Mouse (Mus musculus): ENCODE measurements around the gene Dnajb8. TPM values are rescaled to one million over a fixed set of nuclear protein-coding genes. Genes with fewer than 3 reads are reported as not detected.

Gene Dnajb8
- not detected in 2 replicates for polyA plus RNA-seq (2014; fragmentation: Nextera tagmentation; extraction: Ambion mirVana)

GRCm38 (mm10) chr6:88221968-88222367, at the start of gene Dnajb8:
TSS of gene Dnajb8 (plus strand) at chr6:88222268.
- Histone ChIP-seq H3K36me3 (ENCODE audit: control insufficient read depth, insufficient read depth, low read length) (no peaks in the 10 kb centered on the region), H3K9ac (ENCODE audit: low read length) (no peak within 1 kb of the TSS), H3K9me3 (replicated peaks; ENCODE audit: control insufficient read depth, low read length) (no peaks in the 10 kb centered on the region), H3K27ac (ENCODE audit: low read depth, low read length) (no peak within 1 kb of the TSS), H3K27me3 (replicated peaks; ENCODE audit: control insufficient read depth, insufficient read depth, low read length) (no peaks in the 10 kb centered on the region), H3K4me3 (ENCODE audit: low read depth, low read length) (no peak within 1 kb of the TSS), H3K4me2 (ENCODE audit: low read length) (no peak within 1 kb of the TSS), H3K4me1 (ENCODE audit: control insufficient read depth, insufficient read depth, low read length) (0 out of 2 replicates have a peak, but pooled peaks cover 3% of the 10 kb centered on the region)
- ATAC-seq: no peak
- 59% methylated on average over 10 of the region's 10 CpGs for WGBS
- no peak for DNase-seq (ENCODE audit: low spot score)

- no peaks in the 10 kb centered on the region for H3K4me1 ChIP-seq (ENCODE audit: control insufficient read depth, insufficient read depth, low read length)
- no peaks in the 10 kb centered on the region for H3K36me3 ChIP-seq (ENCODE audit: control insufficient read depth, insufficient read depth, low read length)
- H3K9me3 ChIP-seq (replicated peaks; ENCODE audit: control insufficient read depth, low read length): 0 out of 2 replicates have a peak, but pooled peaks cover 2% of the 10 kb centered on the region
- H3K9ac ChIP-seq (ENCODE audit: low read length): no peak overlapping the region
- H3K27ac ChIP-seq (ENCODE audit: low read depth, low read length): no peak overlapping the region
- DNase-seq (ENCODE audit: low spot score): no peak
- ATAC-seq: no peak
- WGBS: 97% methylated on average over 3 of the region's 3 CpGs
- H3K27me3 ChIP-seq (replicated peaks; ENCODE audit: control insufficient read depth, insufficient read depth, low read length): no peaks in the 10 kb centered on the region
- no peak overlapping the region for H3K4me2 ChIP-seq (ENCODE audit: low read length)
- H3K4me3 ChIP-seq (ENCODE audit: low read depth, low read length): no peak overlapping the region
Measured at GRCm38 (mm10) chr6:88174191-88174590, 47.9 kb upstream of the Dnajb8 start.

- no peak for DNase-seq (ENCODE audit: low spot score)
- H3K36me3 ChIP-seq (ENCODE audit: control insufficient read depth, insufficient read depth, low read length): no peaks in the 10 kb centered on the region
- H3K4me3 ChIP-seq (ENCODE audit: low read depth, low read length): no peak overlapping the region
- H3K27me3 ChIP-seq (replicated peaks; ENCODE audit: control insufficient read depth, insufficient read depth, low read length): no peaks in the 10 kb centered on the region
- H3K9me3 ChIP-seq (replicated peaks; ENCODE audit: control insufficient read depth, low read length): 0 out of 2 replicates have a peak, but pooled peaks cover 2% of the 10 kb centered on the region
- no peak overlapping the region for H3K4me2 ChIP-seq (ENCODE audit: low read length)
- 88% methylated on average over 2 of the region's 2 CpGs for WGBS
- no peak for ATAC-seq
- H3K27ac ChIP-seq (ENCODE audit: low read depth, low read length): no peak overlapping the region
- no peaks in the 10 kb centered on the region for H3K4me1 ChIP-seq (ENCODE audit: control insufficient read depth, insufficient read depth, low read length)
- no peak overlapping the region for H3K9ac ChIP-seq (ENCODE audit: low read length)
Measured at GRCm38 (mm10) chr6:88174676-88175075, 47.4 kb upstream of the Dnajb8 start.

GRCm38 (mm10) chr6:88184671-88185070, 37.4 kb upstream of the Dnajb8 start:
- Histone ChIP-seq H3K36me3 (ENCODE audit: control insufficient read depth, insufficient read depth, low read length) (no peaks in the 10 kb centered on the region), H3K27me3 (replicated peaks; ENCODE audit: control insufficient read depth, insufficient read depth, low read length) (peaks cover 22% of the 10 kb centered on the region), H3K27ac (ENCODE audit: low read depth, low read length) (no peak overlapping the region), H3K9ac (ENCODE audit: low read length) (no peak overlapping the region), H3K4me3 (ENCODE audit: low read depth, low read length) (no peak overlapping the region), H3K4me2 (ENCODE audit: low read length) (no peak overlapping the region), H3K4me1 (ENCODE audit: control insufficient read depth, insufficient read depth, low read length) (no peaks in the 10 kb centered on the region), H3K9me3 (replicated peaks; ENCODE audit: control insufficient read depth, low read length) (no peaks in the 10 kb centered on the region)
- ATAC-seq (no peak), DNase-seq (ENCODE audit: low spot score) (no peak)
- WGBS: 82% methylated on average over 4 of the region's 4 CpGs

- ATAC-seq (no peak), DNase-seq (ENCODE audit: low spot score) (peak; percentile 46)
- H3K27me3 ChIP-seq (replicated peaks; ENCODE audit: control insufficient read depth, insufficient read depth, low read length): peaks cover 57% of the 10 kb centered on the region
- no peak overlapping the region for H3K27ac ChIP-seq (ENCODE audit: low read depth, low read length)
- H3K4me3 ChIP-seq (ENCODE audit: low read depth, low read length): no peak overlapping the region
- no peak overlapping the region for H3K4me2 ChIP-seq (ENCODE audit: low read length)
- no peak overlapping the region for H3K9ac ChIP-seq (ENCODE audit: low read length)
- WGBS: 73% methylated on average over 6 of the region's 6 CpGs
- H3K4me1 ChIP-seq (ENCODE audit: control insufficient read depth, insufficient read depth, low read length): peaks cover 5% of the 10 kb centered on the region
- H3K9me3 ChIP-seq (replicated peaks; ENCODE audit: control insufficient read depth, low read length): no peaks in the 10 kb centered on the region
- no peaks in the 10 kb centered on the region for H3K36me3 ChIP-seq (ENCODE audit: control insufficient read depth, insufficient read depth, low read length)
Measured at GRCm38 (mm10) chr6:88188148-88188547, 33.9 kb upstream of the Dnajb8 start.

- ATAC-seq (peak; percentile 80), DNase-seq (ENCODE audit: low spot score) (peak; percentile 83)
- Histone ChIP-seq H3K9me3 (replicated peaks; ENCODE audit: control insufficient read depth, low read length) (no peaks in the 10 kb centered on the region), H3K36me3 (ENCODE audit: control insufficient read depth, insufficient read depth, low read length) (no peaks in the 10 kb centered on the region), H3K4me1 (ENCODE audit: control insufficient read depth, insufficient read depth, low read length) (peaks cover 11% of the 10 kb centered on the region), H3K27ac (ENCODE audit: low read depth, low read length) (no peak overlapping the region), H3K27me3 (replicated peaks; ENCODE audit: control insufficient read depth, insufficient read depth, low read length) (peaks cover 70% of the 10 kb centered on the region), H3K9ac (ENCODE audit: low read length) (peak overlapping the region; percentile 38), H3K4me3 (ENCODE audit: low read depth, low read length) (peak overlapping the region; percentile 39), H3K4me2 (ENCODE audit: low read length) (peak overlapping the region; percentile 77)
- WGBS: under 1% methylated on average over 56 of the region's 56 CpGs
Measured at GRCm38 (mm10) chr6:88189312-88190042, 32.6 kb upstream of the Dnajb8 start.

GRCm38 (mm10) chr6:88190043-88190309, 32.1 kb upstream of the Dnajb8 start:
- H3K27ac ChIP-seq (ENCODE audit: low read depth, low read length): no peak overlapping the region
- peak overlapping the region; percentile 39 for H3K4me3 ChIP-seq (ENCODE audit: low read depth, low read length)
- H3K27me3 ChIP-seq (replicated peaks; ENCODE audit: control insufficient read depth, insufficient read depth, low read length): peaks cover 75% of the 10 kb centered on the region
- peak overlapping the region; percentile 38 for H3K9ac ChIP-seq (ENCODE audit: low read length)
- H3K36me3 ChIP-seq (ENCODE audit: control insufficient read depth, insufficient read depth, low read length): no peaks in the 10 kb centered on the region
- H3K4me2 ChIP-seq (ENCODE audit: low read length): peak overlapping the region; percentile 77
- H3K4me1 ChIP-seq (ENCODE audit: control insufficient read depth, insufficient read depth, low read length): peaks cover 11% of the 10 kb centered on the region
- WGBS: 1% methylated on average over 13 of the region's 13 CpGs
- no peak for DNase-seq (ENCODE audit: low spot score)
- no peak for ATAC-seq
- no peaks in the 10 kb centered on the region for H3K9me3 ChIP-seq (replicated peaks; ENCODE audit: control insufficient read depth, low read length)

- Histone ChIP-seq H3K9ac (ENCODE audit: low read length) (no peak overlapping the region), H3K27ac (ENCODE audit: low read depth, low read length) (no peak overlapping the region)
- peak; percentile 24 for DNase-seq (ENCODE audit: low spot score)
Measured at GRCm38 (mm10) chr6:88190310-88191023, 31.6 kb upstream of the Dnajb8 start.

GRCm38 (mm10) chr6:88191024-88191365, 31.1 kb upstream of the Dnajb8 start:
- Histone ChIP-seq H3K9me3 (replicated peaks; ENCODE audit: control insufficient read depth, low read length) (no peaks in the 10 kb centered on the region), H3K36me3 (ENCODE audit: control insufficient read depth, insufficient read depth, low read length) (no peaks in the 10 kb centered on the region), H3K4me3 (ENCODE audit: low read depth, low read length) (no peak overlapping the region), H3K4me1 (ENCODE audit: control insufficient read depth, insufficient read depth, low read length) (peaks cover 11% of the 10 kb centered on the region), H3K27me3 (replicated peaks; ENCODE audit: control insufficient read depth, insufficient read depth, low read length) (peaks cover 86% of the 10 kb centered on the region), H3K4me2 (ENCODE audit: low read length) (no peak overlapping the region), H3K9ac (ENCODE audit: low read length) (no peak overlapping the region), H3K27ac (ENCODE audit: low read depth, low read length) (no peak overlapping the region)
- WGBS: 12% methylated on average over 6 of the region's 6 CpGs
- no peak for DNase-seq (ENCODE audit: low spot score)
- no peak for ATAC-seq

More at GRCm38 (mm10) chr6:88190310-88191023, 31.6 kb upstream of the Dnajb8 start:
- H3K27me3 ChIP-seq (replicated peaks; ENCODE audit: control insufficient read depth, insufficient read depth, low read length): peaks cover 80% of the 10 kb centered on the region
- no peaks in the 10 kb centered on the region for H3K9me3 ChIP-seq (replicated peaks; ENCODE audit: control insufficient read depth, low read length)
- peaks cover 11% of the 10 kb centered on the region for H3K4me1 ChIP-seq (ENCODE audit: control insufficient read depth, insufficient read depth, low read length)
- H3K4me3 ChIP-seq (ENCODE audit: low read depth, low read length): peak overlapping the region; percentile 39; the same call in 1 of the 2 replicates
- H3K4me2 ChIP-seq (ENCODE audit: low read length): peak overlapping the region; percentile 77
- H3K36me3 ChIP-seq (ENCODE audit: control insufficient read depth, insufficient read depth, low read length): no peaks in the 10 kb centered on the region
- 2% methylated on average over 49 of the region's 49 CpGs for WGBS
- ATAC-seq: peak; percentile 1; the same call in 1 of the 2 replicates

Measured in forebrain, embryonic 14.5 days (tissue).